Mouse (Mus musculus): Measurements from ENCODE around the gene Spdye4a. TPM values are rescaled to one million over a fixed set of nuclear protein-coding genes. Genes with fewer than 3 reads are reported as not detected.

The Spdye4a gene
- total and polyA plus RNA-seq, 3 experiments: not detected

GRCm38 (mm10) chr5:143254487-143255130, 27.9 kb upstream of the Spdye4a start:
- H3K4me2 ChIP-seq (ENCODE audit: insufficient read depth, low read depth, poor library complexity, severe bottlenecking): no peak overlapping the region
- H3K79me2 ChIP-seq (replicated peaks; ENCODE audit: control insufficient read depth, extremely low read depth, insufficient read depth, poor library complexity, severe bottlenecking): no peaks in the 10 kb centered on the region
- dilution Hi-C loops (cut with MboI; ENCODE audit: extremely low pct_ligation_motif_present, extremely low pct_unique_long_range_greater_than_20kb, low sequenced_read_pairs): no loop called here
- in situ Hi-C loops (cut with MboI; ENCODE audit: low pct_ligation_motif_present, low pct_unique_long_range_greater_than_20kb, low sequenced_read_pairs): no loop called here
- no peak overlapping the region for H3K9ac ChIP-seq (ENCODE audit: insufficient read depth, low read depth)
- H3K27me3 ChIP-seq (replicated peaks): no peaks in the 10 kb centered on the region
- H3K36me3 ChIP-seq (replicated peaks in 1 of 2; ENCODE audit: control insufficient read depth in 1 of 2, insufficient read depth in 1 of 2, low read length in 1 of 2): peaks cover 31 to 78% of the 10 kb centered on the region in 2 experiments
- peak overlapping the region in 1 of 3 experiments; percentile 6 for H3K4me3 ChIP-seq (replicated peaks in 1 of 3; ENCODE audit: low read depth in 2 of 3, low read length in 2 of 3, poor library complexity in 1 of 3)
- TF ChIP-seq SIN3A (IDR thresholded peaks at IDR 0.05; ENCODE audit: low read length) (no peak), EP300 (IDR thresholded peaks at IDR 0.05; ENCODE audit: low read length) (no peak), POLR2AphosphoS2 (IDR thresholded peaks at IDR 0.05; ENCODE audit: low read depth, low read length) (no peak), E2F4 (IDR thresholded peaks at IDR 0.05; ENCODE audit: insufficient replicate concordance, low read depth, low read length) (no peak)
- H3K9me3 ChIP-seq (replicated peaks; ENCODE audit: low read length): peaks cover 35% of the 10 kb centered on the region
- no peak for DNase-seq (ENCODE audit: extremely low read depth)
- peaks cover 0 to 2% of the 10 kb centered on the region in 2 experiments; a peak in 1 of 4 replicates for H3K4me1 ChIP-seq (ENCODE audit: control insufficient read depth in 1 of 2, insufficient read depth in 2 of 2)
- H3K27ac ChIP-seq (ENCODE audit: insufficient read depth, low read depth): no peak overlapping the region

- Histone ChIP-seq H3K4me1 (ENCODE audit: control insufficient read depth in 1 of 2, insufficient read depth in 2 of 2) (peaks cover 0 to 3% of the 10 kb centered on the region in 2 experiments; a peak in 1 of 4 replicates), H3K4me2 (ENCODE audit: insufficient read depth, low read depth, poor library complexity, severe bottlenecking) (no peak overlapping the region), H3K79me2 (replicated peaks; ENCODE audit: control insufficient read depth, extremely low read depth, insufficient read depth, poor library complexity, severe bottlenecking) (no peaks in the 10 kb centered on the region), H3K27me3 (replicated peaks) (no peaks in the 10 kb centered on the region), H3K9me3 (replicated peaks; ENCODE audit: low read length) (peaks cover 35% of the 10 kb centered on the region), H3K4me3 (replicated peaks in 1 of 3; ENCODE audit: low read depth in 2 of 3, low read length in 2 of 3, poor library complexity in 1 of 3) (no peak overlapping the region), H3K9ac (ENCODE audit: insufficient read depth, low read depth) (no peak overlapping the region), H3K36me3 (replicated peaks in 1 of 2; ENCODE audit: control insufficient read depth in 1 of 2, insufficient read depth in 1 of 2, low read length in 1 of 2) (peaks cover 31 to 78% of the 10 kb centered on the region in 2 experiments), H3K27ac (ENCODE audit: insufficient read depth, low read depth) (no peak overlapping the region)
- no peak for TF ChIP-seq TCF12 (IDR thresholded peaks at IDR 0.05; ENCODE audit: low read depth, low read length)
- no peak for TF ChIP-seq JUND (conservative IDR thresholded peaks at IDR 0.05; ENCODE audit: low read depth, low read length)
- TF ChIP-seq POLR2AphosphoS2 (IDR thresholded peaks at IDR 0.05; ENCODE audit: low read depth, low read length): no peak
- no peak for TF ChIP-seq HCFC1 (IDR thresholded peaks at IDR 0.05; ENCODE audit: low read depth, low read length)
- TF ChIP-seq RCOR1 (conservative IDR thresholded peaks at IDR 0.05; ENCODE audit: low read depth, low read length): no peak
- no peak for TF ChIP-seq RAD21 (IDR thresholded peaks at IDR 0.05; ENCODE audit: low read depth, low read length)
- no peak for TF ChIP-seq MEF2A (IDR thresholded peaks at IDR 0.05; ENCODE audit: borderline replicate concordance, low read depth, low read length)
- no peak for TF ChIP-seq IRF4 (IDR thresholded peaks at IDR 0.05; ENCODE audit: low read depth, low read length)
- no peak for TF ChIP-seq NRF1 (IDR thresholded peaks at IDR 0.05; ENCODE audit: low read depth, low read length)
- in situ Hi-C loops (cut with MboI; ENCODE audit: low pct_ligation_motif_present, low pct_unique_long_range_greater_than_20kb, low sequenced_read_pairs): no loop called here
- no peak for DNase-seq (ENCODE audit: extremely low read depth)
- dilution Hi-C loops (cut with MboI; ENCODE audit: extremely low pct_ligation_motif_present, extremely low pct_unique_long_range_greater_than_20kb, low sequenced_read_pairs): no loop called here
Observed at GRCm38 (mm10) chr5:143253881-143254486, 27.3 kb upstream of the Spdye4a start.

Data from CH12.LX (cell line).